Mouse (Mus musculus) Patski (cell line): Measurements from ENCODE around the gene Gm20458. TPM values are rescaled to one million over a fixed set of nuclear protein-coding genes. Genes with fewer than 3 reads are reported as not detected.

Experiments used
- ATAC-seq: fragments of 100-300 bp; one replicate; pipeline ENCODE4 v1.8.0; 2021
- CTCF ChIA-PET: fragments of 350-600 bp; sonication (Branson Sonifier 250); formaldehyde crosslinking; loops from one replicate; lab custom pipeline; 2022; ENCODE audit warnings: inconsistent platforms; lab: Charles Lee
- POLR2A ChIA-PET: fragments of 350-600 bp; sonication (Branson Sonifier 250); formaldehyde crosslinking; loops from one replicate; lab custom pipeline; 2022; ENCODE audit warnings: antibody characterized with exemption, inconsistent platforms; lab: Charles Lee
- DNase-seq: peaks from one replicate; pipeline ENCODE4 v3.0.0-alpha.2; 2011; ENCODE audit warnings: low read depth, low spot score
- H3K27me3 ChIP-seq: fragments of 371-371 bp; one replicate; pipeline ENCODE4 v1.5.1; 2021
- CTCF ChIP-seq: fragments of 100-300 bp; IDR thresholded peaks from one replicate; pipeline ENCODE4 v1.5.1; 2021
- in situ Hi-C: fragments of 300-500 bp; cut with MboI; formaldehyde crosslinking; loops from 3 replicates; pipeline ENCODE4 v1.11.1; 2018; ENCODE audit warnings: low pct_unique_long_range_greater_than_20kb, mixed read lengths
- polyA plus RNA-seq: library from polyadenylated mRNA; unstranded; gene quantifications from one replicate; pipeline ENCODE4 v1.2.3, GENCODE M21; 2021

Gene Gm20458
- polyA plus RNA-seq, 1 experiment from 2014 or later: 18.5 TPM

- H3K27me3 ChIP-seq: no peaks in the 10 kb centered on the region
- no peak for TF ChIP-seq CTCF
- peak; percentile 80 for ATAC-seq
- ChIA-PET CTCF (interaction anchor here (1.1 to 1.5 kb wide), 5 partner anchors 15 to 85 kb away, joined by 3 to 11 read pairs (median 4); partner anchors contain the start of gene Sys1), POLR2A (interaction anchor here (1.0 to 5.8 kb wide), 3 partner anchors 9 to 67 kb away, joined by 3 to 48 read pairs (median 36); partner anchors contain the start of gene Sys1)
- in situ Hi-C loops: no loop called here
- DNase-seq: peak; percentile 89
Observed at GRCm38 (mm10) chr2:164432541-164433191, 28.1 kb upstream of the Gm20458 start.

- H3K27me3 ChIP-seq: no peaks in the 10 kb centered on the region
- no peak for ATAC-seq
- in situ Hi-C loops: no loop called here
- TF ChIP-seq CTCF: no peak
- no peak for DNase-seq
- ChIA-PET POLR2A (interaction anchor here (0.6 to 5.8 kb wide), 4 partner anchors 9 to 66 kb away, joined by 3 to 48 read pairs (median 20); partner anchors contain the start of gene Sys1), CTCF (interaction anchor here (1.1 to 1.4 kb wide), 4 partner anchors 16 to 84 kb away, joined by 3 to 11 read pairs (median 4); partner anchors contain the start of gene Sys1)
Observed at GRCm38 (mm10) chr2:164433278-164433895, 27.4 kb upstream of the Gm20458 start.

GRCm38 (mm10) chr2:164434681-164435080 is 26.1 kb upstream of the Gm20458 start:
- ChIA-PET CTCF (interaction anchor here (2.2 kb wide), 1 partner anchor 22 kb away, joined by 7 read pairs; the partner anchor contains the start of gene Sys1), POLR2A (interaction anchor here (5.3 to 5.8 kb wide), 2 partner anchors 7 to 20 kb away, joined by 36 to 48 read pairs; partner anchors contain the start of gene Sys1)
- in situ Hi-C loops: no loop called here
- DNase-seq (no peak), ATAC-seq (no peak)
- no peaks in the 10 kb centered on the region for H3K27me3 ChIP-seq
- no peak for TF ChIP-seq CTCF

- ChIA-PET CTCF (interaction anchor here (2.2 kb wide), 1 partner anchor 21 kb away, joined by 7 read pairs; the partner anchor contains the start of gene Sys1), POLR2A (interaction anchor here (0.6 to 5.3 kb wide), 2 partner anchors 12 to 19 kb away, joined by 3 to 48 read pairs; partner anchors contain the start of gene Sys1)
- TF ChIP-seq CTCF: no peak
- DNase-seq (no peak), ATAC-seq (no peak)
- H3K27me3 ChIP-seq: no peaks in the 10 kb centered on the region
- in situ Hi-C loops: no loop called here
Observed at GRCm38 (mm10) chr2:164435216-164436090, 25.3 kb upstream of the Gm20458 start.

GRCm38 (mm10) chr2:164436215-164436913 is 24.4 kb upstream of the Gm20458 start:
- H3K27me3 ChIP-seq: no peaks in the 10 kb centered on the region
- DNase-seq (no peak), ATAC-seq (no peak)
- no peak for TF ChIP-seq CTCF
- in situ Hi-C loops: no loop called here
- ChIA-PET CTCF (interaction anchor here (2.2 kb wide), 1 partner anchor 20 kb away, joined by 7 read pairs; the partner anchor contains the start of gene Sys1), POLR2A (interaction anchor here (0.6 to 9.4 kb wide), 3 partner anchors 8 to 18 kb away, joined by 3 to 110 read pairs (median 3); partner anchors contain the start of gene Sys1)

- H3K27me3 ChIP-seq: no peaks in the 10 kb centered on the region
- ChIA-PET POLR2A (interaction anchor here (9.4 kb wide), 1 partner anchor 17 kb away, joined by 110 read pairs; the partner anchor contains the start of gene Sys1), CTCF (interaction anchor here (2.2 kb wide), 1 partner anchor 19 kb away, joined by 7 read pairs; the partner anchor contains the start of gene Sys1)
- TF ChIP-seq CTCF: no peak
- no peak for DNase-seq
- in situ Hi-C loops: no loop called here
- no peak for ATAC-seq
Observed at GRCm38 (mm10) chr2:164436961-164437360, 23.8 kb upstream of the Gm20458 start.

- DNase-seq: no peak
- ChIA-PET CTCF (interaction anchor here (0.8 to 5.2 kb wide), 4 partner anchors 15 to 29 kb away, joined by 3 to 18 read pairs (median 12); partner anchors contain the start of gene Sys1), POLR2A (interaction anchor here (0.6 to 9.4 kb wide), 3 partner anchors 9 to 1448 kb away, joined by 3 to 110 read pairs (median 8); partner anchors contain the start of gene Sys1)
- no peak for ATAC-seq
- in situ Hi-C loops: no loop called here
- H3K27me3 ChIP-seq: no peaks in the 10 kb centered on the region
- TF ChIP-seq CTCF: no peak
Observed at GRCm38 (mm10) chr2:164437710-164438109, 23.1 kb upstream of the Gm20458 start.

GRCm38 (mm10) chr2:164438257-164438656 is 22.5 kb upstream of the Gm20458 start:
- ChIA-PET CTCF (interaction anchor here (0.8 to 5.2 kb wide), 9 partner anchors 10 to 80 kb away, joined by 3 to 18 read pairs (median 6); partner anchors contain the start of genes Sys1 and Trp53tg5), POLR2A (interaction anchor here (0.6 to 9.4 kb wide), 5 partner anchors 10 to 1448 kb away, joined by 3 to 110 read pairs (median 5); partner anchors contain the start of gene Sys1)
- DNase-seq: no peak
- in situ Hi-C loops: no loop called here
- no peaks in the 10 kb centered on the region for H3K27me3 ChIP-seq
- ATAC-seq: no peak
- TF ChIP-seq CTCF: no peak

GRCm38 (mm10) chr2:164439001-164439421 is 21.8 kb upstream of the Gm20458 start:
- ChIA-PET POLR2A (interaction anchor here (0.8 to 9.4 kb wide), 5 partner anchors 10 to 72 kb away, joined by 3 to 110 read pairs (median 5); partner anchors contain the start of gene Sys1), CTCF (interaction anchor here (1.0 to 5.2 kb wide), 9 partner anchors 9 to 79 kb away, joined by 3 to 18 read pairs (median 6); partner anchors contain the start of genes Gm20458, Sys1 and Trp53tg5)
- DNase-seq (peak; percentile 89), ATAC-seq (peak; percentile 38)
- no peaks in the 10 kb centered on the region for H3K27me3 ChIP-seq
- TF ChIP-seq CTCF: no peak
- in situ Hi-C loops: no loop called here
